Mouse (Mus musculus): ENCODE measurements at regions not wholly inside any gene's neighbourhood (a gene's known extent, or its start where the extent isn't known, plus 50 kb on each side); places are given as distances from the start of the nearest gene placed in this dataset.

DNA sequence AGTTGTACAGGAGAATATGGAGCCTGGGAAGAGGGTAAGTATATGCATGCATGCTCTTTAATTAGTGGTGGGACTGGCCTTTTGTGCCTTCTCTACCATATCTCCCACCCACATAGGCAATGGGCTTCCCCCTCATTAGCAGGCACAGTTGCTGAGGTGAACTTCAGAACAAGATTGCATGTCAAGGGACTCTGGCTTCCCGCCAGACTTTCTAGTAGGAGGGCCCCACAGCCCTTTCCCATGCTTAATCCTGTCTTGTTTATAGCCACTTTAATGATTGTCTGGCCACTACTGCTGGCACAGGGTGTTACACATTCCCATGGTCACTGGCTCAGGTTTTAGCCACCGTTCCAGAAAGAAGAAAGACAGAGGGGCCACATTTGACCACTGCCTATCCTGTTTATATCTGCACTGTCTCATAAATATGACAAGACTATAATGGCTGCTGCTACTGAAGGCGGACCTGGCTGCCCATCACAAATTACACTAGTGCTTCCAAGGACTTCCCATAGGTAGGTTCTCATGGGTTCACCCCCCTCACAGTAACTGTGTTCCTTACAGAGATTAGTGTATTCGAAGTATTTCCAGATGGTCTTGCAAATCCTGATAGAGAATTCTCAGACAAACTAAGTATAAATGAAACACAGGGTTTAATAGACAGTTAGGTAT is 362.6 kb downstream of the Fat4 start:
- Histone ChIP-seq H3K4me2 (no peak overlapping the region), H3K36me3 (replicated peaks) (no peaks in the 10 kb centered on the region), H3K4me3 (no peak overlapping the region), H3K9me3 (no peaks in the 10 kb centered on the region), H3K4me1 (no peaks in the 10 kb centered on the region), H3K27ac (no peak overlapping the region), H3K9ac (no peak overlapping the region), H3K27me3 (replicated peaks) (no peaks in the 10 kb centered on the region)
- 72% methylated on average over 4 of the region's 4 CpGs for WGBS
- ATAC-seq (replicated peaks) = peak; percentile 27; the same call in 1 of the 2 replicates

DNA sequence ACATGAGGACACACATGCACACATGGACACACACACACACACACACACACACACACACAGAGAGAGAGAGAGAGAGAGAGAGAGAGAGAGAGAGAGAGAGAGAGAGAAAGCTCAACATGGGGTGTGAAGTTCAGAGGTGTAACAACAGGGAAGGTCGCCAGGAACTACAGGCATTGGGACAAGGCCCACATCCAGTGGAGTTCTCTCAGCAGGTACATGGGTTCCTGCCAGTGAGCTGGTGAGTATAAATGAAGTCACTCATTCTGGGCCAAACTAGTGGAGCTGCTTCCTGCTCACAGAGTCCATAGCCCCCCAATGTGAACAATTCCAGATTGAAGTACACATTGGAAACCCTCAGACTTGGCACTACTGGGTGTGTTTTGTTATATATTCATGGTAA is 366.3 kb downstream of the Fat4 start:
- H3K4me2 ChIP-seq = no peak overlapping the region
- no peak overlapping the region for H3K4me3 ChIP-seq
- H3K27me3 ChIP-seq (replicated peaks) = no peaks in the 10 kb centered on the region
- H3K27ac ChIP-seq = no peak overlapping the region
- no peaks in the 10 kb centered on the region for H3K36me3 ChIP-seq (replicated peaks)
- no peak overlapping the region for H3K9ac ChIP-seq
- ATAC-seq (replicated peaks) = no peak
- H3K4me1 ChIP-seq = no peaks in the 10 kb centered on the region
- H3K9me3 ChIP-seq = no peaks in the 10 kb centered on the region
- 72% methylated on average over 1 of the region's 1 CpGs for WGBS

DNA sequence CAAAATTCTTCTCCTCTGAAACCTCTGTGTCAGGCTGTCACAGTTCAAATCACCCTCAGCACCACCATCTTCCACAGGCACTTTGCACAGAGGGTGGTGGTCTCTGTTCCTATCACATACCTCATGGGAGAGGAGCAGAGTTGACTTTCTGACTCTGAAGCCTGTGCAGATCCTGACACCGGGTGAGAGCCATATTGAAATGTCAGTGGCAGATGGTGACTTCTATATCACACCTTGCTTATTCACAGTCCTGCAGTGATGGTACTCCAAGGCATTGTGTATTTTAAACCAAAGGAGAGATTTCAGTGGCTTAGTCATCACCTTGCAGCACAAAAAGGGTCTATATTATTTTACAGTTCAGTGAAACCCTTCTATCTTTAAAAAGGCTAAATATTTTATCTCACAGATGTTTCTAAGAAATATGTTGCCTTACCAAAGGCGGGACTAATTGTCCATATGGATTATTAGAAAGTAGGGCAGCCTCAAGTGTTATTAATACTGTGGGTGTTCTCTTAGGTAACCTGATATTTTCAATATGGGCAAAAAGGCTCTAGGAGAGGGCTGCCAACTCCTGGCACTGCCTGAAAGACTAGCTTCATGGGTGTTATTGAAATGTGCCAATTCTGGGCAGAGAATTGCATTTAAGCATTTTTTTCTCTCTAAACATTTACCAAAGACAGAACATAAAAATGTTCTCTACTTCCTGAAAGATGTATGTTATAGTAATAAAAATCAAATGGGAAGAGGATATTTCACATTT is 378.1 kb downstream of the Fat4 start:
- ATAC-seq (replicated peaks) = no peak
- H3K4me3 ChIP-seq = no peak overlapping the region
- H3K27me3 ChIP-seq (replicated peaks) = no peaks in the 10 kb centered on the region
- H3K27ac ChIP-seq = no peak overlapping the region
- no peaks in the 10 kb centered on the region for H3K36me3 ChIP-seq (replicated peaks)
- no peaks in the 10 kb centered on the region for H3K4me1 ChIP-seq
- H3K9ac ChIP-seq = no peak overlapping the region
- no peaks in the 10 kb centered on the region for H3K9me3 ChIP-seq
- H3K4me2 ChIP-seq = no peak overlapping the region
- WGBS = 90% methylated on average over 2 of the region's 2 CpGs

DNA sequence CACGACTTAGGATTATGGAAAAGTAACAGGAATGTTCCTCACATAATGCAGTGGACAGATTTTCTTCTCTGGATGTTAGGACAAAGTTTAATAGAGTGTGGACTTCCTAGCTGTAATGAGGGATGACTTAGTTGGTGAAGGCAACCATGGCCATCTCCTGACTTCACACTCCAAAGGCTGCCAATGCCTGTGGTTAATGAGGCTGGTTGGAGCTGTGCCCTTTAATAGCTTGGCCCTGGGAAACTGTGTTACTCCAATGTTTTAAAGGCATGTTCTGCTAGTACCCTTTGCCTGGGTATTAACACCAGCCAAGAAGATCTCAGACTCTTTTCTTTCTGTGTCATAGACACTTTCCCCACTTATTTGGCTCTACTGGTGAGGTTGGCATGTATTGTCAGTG is 378.9 kb downstream of the Fat4 start:
- no peaks in the 10 kb centered on the region for H3K27me3 ChIP-seq (replicated peaks)
- H3K27ac ChIP-seq = no peak overlapping the region
- H3K4me1 ChIP-seq = no peaks in the 10 kb centered on the region
- no peak for ATAC-seq (replicated peaks)
- no peaks in the 10 kb centered on the region for H3K36me3 ChIP-seq (replicated peaks)
- H3K4me3 ChIP-seq = no peak overlapping the region
- H3K9ac ChIP-seq = no peak overlapping the region
- H3K4me2 ChIP-seq = no peak overlapping the region
- no peaks in the 10 kb centered on the region for H3K9me3 ChIP-seq
- 90% methylated on average over 1 of the region's 1 CpGs for WGBS

DNA sequence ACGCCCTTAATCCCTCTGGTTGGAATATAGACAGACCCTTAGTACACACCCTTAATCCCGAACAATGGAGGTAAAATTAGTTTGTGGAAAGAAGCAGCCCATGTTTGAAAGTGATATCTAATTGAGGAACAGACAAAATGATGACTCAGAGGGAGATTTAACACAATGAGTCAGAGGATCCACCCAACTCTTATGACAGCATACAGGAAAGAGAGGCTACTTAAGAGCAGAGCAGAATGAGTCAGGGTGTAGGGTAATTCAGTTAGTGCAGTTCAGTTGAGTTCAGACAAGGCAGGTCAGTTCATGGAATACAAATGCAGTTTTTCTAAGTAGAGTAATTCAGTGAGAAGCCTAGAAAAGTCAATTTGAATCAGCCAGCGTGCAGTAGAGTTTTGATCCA is 382.6 kb downstream of the Fat4 start:
- ATAC-seq (replicated peaks) = no peak
- 79% methylated on average over 3 of the region's 3 CpGs for WGBS

DNA sequence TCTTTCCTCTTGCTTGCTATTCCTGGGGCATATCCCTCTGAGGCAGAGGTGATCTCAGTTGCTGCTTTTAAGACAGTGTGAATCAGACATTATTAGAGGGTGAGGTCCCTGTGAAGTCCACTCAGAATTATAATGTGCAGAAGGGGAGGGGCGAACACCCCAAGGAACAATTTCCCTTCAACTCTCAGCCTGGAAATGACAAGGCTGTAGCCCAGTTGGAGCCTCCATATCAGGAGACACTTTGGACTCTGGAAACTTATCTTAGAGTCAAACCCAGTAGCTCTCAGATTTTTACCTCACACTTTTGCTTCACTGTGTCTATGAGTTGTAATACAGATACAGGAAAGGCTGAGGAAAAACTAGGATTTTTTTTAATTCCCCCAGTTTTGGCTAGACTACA is 385.9 kb downstream of the Fat4 start:
- no peak for ATAC-seq (replicated peaks)
- no peak overlapping the region for H3K4me3 ChIP-seq
- no peak overlapping the region for H3K9ac ChIP-seq
- WGBS = 87% methylated on average over 1 of the region's 1 CpGs
- H3K4me1 ChIP-seq = 0 out of 2 replicates have a peak, but pooled peaks cover 3% of the 10 kb centered on the region
- H3K36me3 ChIP-seq (replicated peaks) = no peaks in the 10 kb centered on the region
- H3K4me2 ChIP-seq = no peak overlapping the region
- H3K27me3 ChIP-seq (replicated peaks) = no peaks in the 10 kb centered on the region
- no peaks in the 10 kb centered on the region for H3K9me3 ChIP-seq
- no peak overlapping the region for H3K27ac ChIP-seq

More for the DNA sequence above, 382.6 kb downstream of the Fat4 start:
- Histone ChIP-seq H3K9ac (no peak overlapping the region), H3K4me3 (no peak overlapping the region), H3K36me3 (replicated peaks) (no peaks in the 10 kb centered on the region), H3K4me1 (no peaks in the 10 kb centered on the region), H3K9me3 (no peaks in the 10 kb centered on the region), H3K27ac (no peak overlapping the region), H3K27me3 (replicated peaks) (no peaks in the 10 kb centered on the region), H3K4me2 (no peak overlapping the region)

DNA sequence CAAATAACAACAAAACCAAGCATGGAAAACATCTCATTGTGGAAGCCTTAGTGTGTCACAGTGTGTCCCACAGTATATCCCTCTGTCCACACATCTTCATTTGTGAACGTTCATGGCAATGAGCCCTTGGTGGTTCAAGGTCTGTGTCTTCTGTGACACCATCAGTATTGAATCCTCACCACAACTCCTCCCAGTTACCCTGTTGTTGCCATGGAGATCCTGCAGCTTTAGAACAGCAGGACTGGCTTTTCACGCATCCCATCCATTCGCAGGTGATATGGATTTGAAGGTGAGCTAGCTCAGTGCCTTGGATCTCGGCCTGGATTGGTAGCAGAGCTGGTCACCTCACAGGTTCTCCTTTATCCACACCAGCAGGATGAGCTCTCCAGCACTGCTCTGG is 390.2 kb downstream of the Fat4 start:
- Histone ChIP-seq H3K27ac (no peak overlapping the region), H3K9me3 (no peaks in the 10 kb centered on the region), H3K36me3 (replicated peaks) (no peaks in the 10 kb centered on the region), H3K4me2 (no peak overlapping the region), H3K4me3 (no peak overlapping the region), H3K4me1 (0 out of 2 replicates have a peak, but pooled peaks cover 3% of the 10 kb centered on the region), H3K9ac (no peak overlapping the region), H3K27me3 (replicated peaks) (no peaks in the 10 kb centered on the region)
- peak; percentile 57 for ATAC-seq (replicated peaks)
- 61% methylated on average over 4 of the region's 4 CpGs for WGBS

DNA sequence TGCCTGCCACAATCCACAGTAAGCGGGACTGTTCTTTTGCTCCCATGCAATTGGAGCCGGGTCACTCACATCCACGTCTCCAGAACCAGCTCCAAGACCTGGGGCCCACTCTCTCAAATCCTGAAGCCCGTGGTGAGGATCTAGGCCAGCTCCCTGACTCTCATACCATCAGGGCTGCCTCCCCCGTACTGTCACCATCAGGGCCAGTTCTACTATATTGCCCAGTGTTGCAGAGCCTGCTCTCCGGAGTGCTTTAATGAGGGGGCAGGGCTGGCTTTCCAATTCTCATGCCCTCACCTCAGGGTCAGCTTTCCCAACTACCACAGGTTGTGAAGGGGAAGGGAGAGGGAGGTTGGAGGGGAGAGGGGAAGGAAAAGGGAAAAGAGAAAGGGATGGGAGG is 390.6 kb downstream of the Fat4 start:
- Histone ChIP-seq H3K27me3 (replicated peaks) (no peaks in the 10 kb centered on the region), H3K36me3 (replicated peaks) (no peaks in the 10 kb centered on the region), H3K9ac (no peak overlapping the region), H3K9me3 (no peaks in the 10 kb centered on the region), H3K27ac (no peak overlapping the region), H3K4me3 (no peak overlapping the region), H3K4me1 (0 out of 2 replicates have a peak, but pooled peaks cover 3% of the 10 kb centered on the region), H3K4me2 (no peak overlapping the region)
- 75% methylated on average over 6 of the region's 6 CpGs for WGBS
- peak; percentile 43 for ATAC-seq (replicated peaks)

DNA sequence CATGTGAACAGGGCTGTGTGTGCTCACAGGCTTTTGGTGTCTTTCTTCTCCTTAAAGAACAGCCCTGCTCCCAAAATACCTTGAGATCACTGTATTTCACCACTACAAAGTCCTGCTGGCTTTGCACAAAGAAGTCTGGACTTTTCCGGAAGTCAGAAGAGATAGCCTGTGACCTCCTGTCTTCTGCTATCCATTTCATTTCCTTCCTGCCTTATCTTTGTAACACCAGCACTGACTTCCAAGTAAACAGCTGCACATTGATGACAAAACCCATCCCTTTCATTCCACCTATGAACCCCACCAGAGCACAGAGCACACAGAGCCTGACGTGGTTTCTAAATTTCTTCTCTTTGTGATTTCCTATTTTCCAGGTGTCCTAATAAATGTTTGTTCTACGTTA is 408.5 kb downstream of the Fat4 start:
- no peak overlapping the region for H3K4me3 ChIP-seq
- 85% methylated on average over 3 of the region's 3 CpGs for WGBS
- H3K4me2 ChIP-seq = no peak overlapping the region
- H3K27ac ChIP-seq = no peak overlapping the region
- no peak overlapping the region for H3K9ac ChIP-seq
- no peak for ATAC-seq (replicated peaks)
- no peaks in the 10 kb centered on the region for H3K9me3 ChIP-seq
- no peaks in the 10 kb centered on the region for H3K4me1 ChIP-seq
- no peaks in the 10 kb centered on the region for H3K36me3 ChIP-seq (replicated peaks)
- no peaks in the 10 kb centered on the region for H3K27me3 ChIP-seq (replicated peaks)

DNA sequence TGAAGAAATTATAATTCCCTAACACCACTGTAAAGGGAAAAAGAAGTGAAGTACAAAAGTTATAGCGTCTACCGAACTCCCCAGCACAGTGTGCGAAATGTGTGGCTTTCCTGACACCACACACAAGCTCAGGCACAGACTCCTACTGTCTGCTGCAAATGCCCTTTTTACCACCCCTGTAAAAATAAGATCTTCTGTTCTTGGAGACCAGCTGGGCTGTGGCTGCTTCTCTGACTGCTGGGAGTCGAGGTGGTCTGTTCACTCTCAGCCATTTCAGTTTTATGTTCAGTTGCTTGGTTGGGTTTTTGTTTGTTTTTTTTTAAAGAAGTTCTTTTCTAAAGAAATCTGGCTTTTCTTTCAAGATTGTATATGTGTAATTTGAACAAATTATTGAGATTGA is 409.5 kb downstream of the Fat4 start:
- Histone ChIP-seq H3K4me3 (no peak overlapping the region), H3K4me1 (no peaks in the 10 kb centered on the region), H3K27me3 (replicated peaks) (no peaks in the 10 kb centered on the region), H3K36me3 (replicated peaks) (no peaks in the 10 kb centered on the region), H3K9me3 (no peaks in the 10 kb centered on the region), H3K9ac (no peak overlapping the region), H3K4me2 (no peak overlapping the region), H3K27ac (no peak overlapping the region)
- no peak for ATAC-seq (replicated peaks)
- 90% methylated on average over 4 of the region's 4 CpGs for WGBS

DNA sequence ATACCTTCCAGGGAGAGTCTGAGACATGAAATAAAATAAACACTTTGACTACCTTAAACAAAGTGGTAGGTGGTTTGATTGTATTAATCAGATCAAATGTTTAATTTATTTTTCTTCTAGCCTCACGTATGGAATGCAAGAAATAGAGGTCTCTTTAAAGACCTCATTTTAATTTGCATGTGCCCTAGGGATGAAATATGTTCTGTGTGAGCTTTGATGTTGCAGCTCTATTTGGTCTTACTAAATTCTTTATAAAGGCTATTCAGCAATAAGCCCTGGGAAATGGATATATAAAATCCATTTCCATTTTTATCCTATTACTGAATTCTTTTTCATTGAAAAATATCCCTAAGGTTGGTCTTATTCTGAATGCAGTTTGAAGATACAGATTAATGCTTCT is 422.7 kb downstream of the Fat4 start:
- no peak overlapping the region for H3K4me2 ChIP-seq
- no peak overlapping the region for H3K9ac ChIP-seq
- 38% methylated on average over 1 of the region's 1 CpGs for WGBS
- H3K4me1 ChIP-seq = no peaks in the 10 kb centered on the region
- ATAC-seq (replicated peaks) = peak; percentile 75
- no peaks in the 10 kb centered on the region for H3K27me3 ChIP-seq (replicated peaks)
- no peaks in the 10 kb centered on the region for H3K9me3 ChIP-seq
- no peak overlapping the region for H3K27ac ChIP-seq
- H3K4me3 ChIP-seq = no peak overlapping the region
- H3K36me3 ChIP-seq (replicated peaks) = no peaks in the 10 kb centered on the region

DNA sequence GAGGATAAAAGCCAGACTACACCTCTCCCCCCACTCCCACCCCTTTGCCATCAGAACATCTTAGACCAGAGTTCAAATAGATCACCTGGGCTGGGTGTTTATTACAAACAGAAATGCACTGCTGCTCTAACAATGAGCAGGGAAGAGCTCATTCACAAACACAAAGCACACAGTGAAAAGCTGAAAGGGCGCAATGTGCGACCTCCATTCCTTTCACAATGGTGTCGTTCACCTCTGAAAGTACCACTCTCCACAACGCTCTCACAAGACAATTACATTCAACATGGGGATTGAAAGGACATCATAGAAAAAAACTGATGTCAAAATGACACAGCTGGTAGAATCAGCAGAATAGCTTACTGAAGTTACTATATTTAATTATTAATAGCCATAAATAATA is 426.8 kb downstream of the Fat4 start:
- no peaks in the 10 kb centered on the region for H3K36me3 ChIP-seq (replicated peaks)
- H3K9ac ChIP-seq = no peak overlapping the region
- no peaks in the 10 kb centered on the region for H3K9me3 ChIP-seq
- 55% methylated on average over 4 of the region's 4 CpGs for WGBS
- no peak overlapping the region for H3K4me2 ChIP-seq
- H3K4me1 ChIP-seq = no peaks in the 10 kb centered on the region
- no peak overlapping the region for H3K27ac ChIP-seq
- ATAC-seq (replicated peaks) = no peak
- no peaks in the 10 kb centered on the region for H3K27me3 ChIP-seq (replicated peaks)
- H3K4me3 ChIP-seq = no peak overlapping the region

DNA sequence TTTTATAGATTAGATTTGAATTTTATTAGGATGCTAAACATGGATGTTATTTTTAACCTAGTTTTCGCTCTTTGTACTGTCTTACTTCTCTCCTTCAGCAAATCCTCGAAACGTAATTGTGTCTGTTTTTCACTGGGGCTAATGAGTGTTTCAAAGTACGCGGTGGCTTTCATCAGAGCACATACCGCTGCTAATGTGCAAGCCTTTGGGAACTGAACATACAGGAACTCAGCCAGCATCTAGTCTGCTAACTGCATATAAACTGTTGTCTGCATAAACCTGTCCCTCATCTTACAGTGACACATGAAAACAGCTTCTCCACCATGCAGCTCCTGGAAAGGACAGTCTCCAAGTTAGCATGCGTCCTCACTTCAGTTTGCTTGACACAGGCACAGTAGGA is 434.1 kb downstream of the Fat4 start:
- ATAC-seq (replicated peaks) = no peak
- H3K36me3 ChIP-seq (replicated peaks) = no peaks in the 10 kb centered on the region
- no peak overlapping the region for H3K4me3 ChIP-seq
- H3K27ac ChIP-seq = no peak overlapping the region
- 54% methylated on average over 7 of the region's 7 CpGs for WGBS
- H3K27me3 ChIP-seq (replicated peaks) = no peaks in the 10 kb centered on the region
- H3K4me1 ChIP-seq = no peaks in the 10 kb centered on the region
- H3K4me2 ChIP-seq = no peak overlapping the region
- no peaks in the 10 kb centered on the region for H3K9me3 ChIP-seq
- no peak overlapping the region for H3K9ac ChIP-seq
